Mouse (Mus musculus): ENCODE measurements around the gene Etaa1. TPM values are rescaled to one million over a fixed set of nuclear protein-coding genes. Genes with fewer than 3 reads are reported as not detected.

Etaa1 gene
- 7.2 and 7.6 TPM in 2 replicates for polyA plus RNA-seq (2012; ENCODE audit: insufficient read depth, insufficient read length, missing spikeins)

- 0 out of 2 replicates have a peak, but pooled peaks have one; percentile 9 for TF ChIP-seq POLR2A (IDR thresholded peaks at IDR 0.05; ENCODE audit: borderline replicate concordance, low read depth, low read length)
- TF ChIP-seq CTCF (IDR thresholded peaks at IDR 0.05; ENCODE audit: low read depth, low read length), result no peak
These were observed at the start of gene Etaa1 for GRCm38 (mm10) chr11:17953231-17954134. Gene Etaa1 (minus strand): TSS chr11:17953875.

GRCm38 (mm10) chr11:17994151-17994550, 40.5 kb upstream of the Etaa1 start:
- TF ChIP-seq CTCF (IDR thresholded peaks at IDR 0.05; ENCODE audit: low read depth, low read length) (no peak), POLR2A (IDR thresholded peaks at IDR 0.05; ENCODE audit: borderline replicate concordance, low read depth, low read length) (no peak)
- no peak overlapping the region for H3K27ac ChIP-seq (ENCODE audit: insufficient read depth, low read depth, low read length)
- no peak overlapping the region for H3K4me3 ChIP-seq (ENCODE audit: insufficient read depth, low read length)
- no peaks in the 10 kb centered on the region for H3K4me1 ChIP-seq (ENCODE audit: control insufficient read depth, insufficient read depth, low read length)

More at GRCm38 (mm10) chr11:17953231-17954134, at the start of gene Etaa1:
- Histone ChIP-seq H3K27ac (ENCODE audit: insufficient read depth, low read depth, low read length) (peak within 1 kb of the TSS; percentile 74), H3K4me3 (ENCODE audit: insufficient read depth, low read length) (peak within 1 kb of the TSS; percentile 98), H3K4me1 (ENCODE audit: control insufficient read depth, insufficient read depth, low read length) (peaks cover 3% of the 10 kb centered on the region; the same call in 1 of the 2 replicates)

- Histone ChIP-seq H3K4me3 (ENCODE audit: insufficient read depth, low read length) (no peak overlapping the region), H3K4me1 (ENCODE audit: control insufficient read depth, insufficient read depth, low read length) (no peaks in the 10 kb centered on the region), H3K27ac (ENCODE audit: insufficient read depth, low read depth, low read length) (no peak overlapping the region)
- TF ChIP-seq CTCF (IDR thresholded peaks at IDR 0.05; ENCODE audit: low read depth, low read length) (no peak), POLR2A (IDR thresholded peaks at IDR 0.05; ENCODE audit: borderline replicate concordance, low read depth, low read length) (no peak)
These were observed 38.6 kb upstream of the Etaa1 start for GRCm38 (mm10) chr11:17992311-17992710.

- Histone ChIP-seq H3K4me1 (ENCODE audit: control insufficient read depth, insufficient read depth, low read length) (no peaks in the 10 kb centered on the region), H3K27ac (ENCODE audit: insufficient read depth, low read depth, low read length) (no peak overlapping the region), H3K4me3 (ENCODE audit: insufficient read depth, low read length) (no peak overlapping the region)
- TF ChIP-seq CTCF (IDR thresholded peaks at IDR 0.05; ENCODE audit: low read depth, low read length) (no peak), POLR2A (IDR thresholded peaks at IDR 0.05; ENCODE audit: borderline replicate concordance, low read depth, low read length) (no peak)
These were observed 29.7 kb upstream of the Etaa1 start for GRCm38 (mm10) chr11:17983331-17983730.

GRCm38 (mm10) chr11:17981246-17981645, 27.6 kb upstream of the Etaa1 start:
- Histone ChIP-seq H3K27ac (ENCODE audit: insufficient read depth, low read depth, low read length) (no peak overlapping the region), H3K4me1 (ENCODE audit: control insufficient read depth, insufficient read depth, low read length) (no peaks in the 10 kb centered on the region), H3K4me3 (ENCODE audit: insufficient read depth, low read length) (no peak overlapping the region)
- TF ChIP-seq POLR2A (IDR thresholded peaks at IDR 0.05; ENCODE audit: borderline replicate concordance, low read depth, low read length) (no peak), CTCF (IDR thresholded peaks at IDR 0.05; ENCODE audit: low read depth, low read length) (no peak)

- Histone ChIP-seq H3K4me1 (ENCODE audit: control insufficient read depth, insufficient read depth, low read length) (no peaks in the 10 kb centered on the region), H3K4me3 (ENCODE audit: insufficient read depth, low read length) (no peak overlapping the region), H3K27ac (ENCODE audit: insufficient read depth, low read depth, low read length) (no peak overlapping the region)
- TF ChIP-seq POLR2A (IDR thresholded peaks at IDR 0.05; ENCODE audit: borderline replicate concordance, low read depth, low read length) (no peak), CTCF (IDR thresholded peaks at IDR 0.05; ENCODE audit: low read depth, low read length) (no peak)
These were observed 21.9 kb upstream of the Etaa1 start for GRCm38 (mm10) chr11:17975581-17975980.

- Histone ChIP-seq H3K4me3 (ENCODE audit: insufficient read depth, low read length) (peak overlapping the region; percentile 98), H3K27ac (ENCODE audit: insufficient read depth, low read depth, low read length) (0 out of 2 replicates have a peak overlapping the region, but pooled peaks have one; percentile 74), H3K4me1 (ENCODE audit: control insufficient read depth, insufficient read depth, low read length) (peaks cover 3% of the 10 kb centered on the region; the same call in 1 of the 2 replicates)
- TF ChIP-seq CTCF (IDR thresholded peaks at IDR 0.05; ENCODE audit: low read depth, low read length) (no peak), POLR2A (IDR thresholded peaks at IDR 0.05; ENCODE audit: borderline replicate concordance, low read depth, low read length) (no peak)
These were observed 884 bp downstream of the Etaa1 start for GRCm38 (mm10) chr11:17952791-17953190.

- TF ChIP-seq CTCF (IDR thresholded peaks at IDR 0.05; ENCODE audit: low read depth, low read length) (no peak), POLR2A (IDR thresholded peaks at IDR 0.05; ENCODE audit: borderline replicate concordance, low read depth, low read length) (no peak)
- peaks cover 3% of the 10 kb centered on the region; the same call in 1 of the 2 replicates for H3K4me1 ChIP-seq (ENCODE audit: control insufficient read depth, insufficient read depth, low read length)
- no peak overlapping the region for H3K27ac ChIP-seq (ENCODE audit: insufficient read depth, low read depth, low read length)
- H3K4me3 ChIP-seq (ENCODE audit: insufficient read depth, low read length), result no peak overlapping the region
These were observed 2.3 kb downstream of the Etaa1 start for GRCm38 (mm10) chr11:17951336-17951735.

- TF ChIP-seq POLR2A (IDR thresholded peaks at IDR 0.05; ENCODE audit: borderline replicate concordance, low read depth, low read length) (no peak), CTCF (IDR thresholded peaks at IDR 0.05; ENCODE audit: low read depth, low read length) (no peak)
- Histone ChIP-seq H3K4me1 (ENCODE audit: control insufficient read depth, insufficient read depth, low read length) (no peaks in the 10 kb centered on the region), H3K4me3 (ENCODE audit: insufficient read depth, low read length) (no peak overlapping the region), H3K27ac (ENCODE audit: insufficient read depth, low read depth, low read length) (no peak overlapping the region)
These were observed 14.5 kb downstream of the Etaa1 start for GRCm38 (mm10) chr11:17939168-17939567.

- no peak for TF ChIP-seq POLR2A (IDR thresholded peaks at IDR 0.05; ENCODE audit: borderline replicate concordance, low read depth, low read length)
- TF ChIP-seq CTCF (IDR thresholded peaks at IDR 0.05; ENCODE audit: low read depth, low read length), result no peak
- Histone ChIP-seq H3K4me1 (ENCODE audit: control insufficient read depth, insufficient read depth, low read length) (no peaks in the 10 kb centered on the region), H3K4me3 (ENCODE audit: insufficient read depth, low read length) (no peak overlapping the region), H3K27ac (ENCODE audit: insufficient read depth, low read depth, low read length) (no peak overlapping the region)
These were observed 15.7 kb downstream of the Etaa1 start for GRCm38 (mm10) chr11:17937931-17938330.

All from bone marrow macrophage, adult 2 months (primary cell).